Mouse (Mus musculus): ENCODE measurements at regions not wholly inside any gene's neighbourhood (a gene's known extent, or its start where the extent isn't known, plus 50 kb on each side); places are given as distances from the start of the nearest gene placed in this dataset.
A peak's percentile ranks its signal among the peaks of the same experiment; 100 is the strongest.

- no peaks in the 10 kb centered on the region for H3K36me3 ChIP-seq (ENCODE audit: control insufficient read depth, insufficient read depth, low read length)
- H3K27ac ChIP-seq (ENCODE audit: low read depth, low read length) = no peak overlapping the region
- H3K4me2 ChIP-seq = no peak overlapping the region
- DNase-seq (ENCODE audit: low spot score, missing footprints) (no peak), ATAC-seq (ENCODE audit: low FRiP score) (no peak)
- no peak overlapping the region for H3K4me3 ChIP-seq (ENCODE audit: low read depth, low read length)
- H3K9ac ChIP-seq (ENCODE audit: low read length) = no peak overlapping the region
- H3K27me3 ChIP-seq (ENCODE audit: control insufficient read depth, insufficient read depth, low read length) = no peaks in the 10 kb centered on the region
- no peaks in the 10 kb centered on the region for H3K4me1 ChIP-seq (ENCODE audit: control insufficient read depth, insufficient read depth, low read length)
- 91% methylated on average over 6 of the region's 6 CpGs for WGBS
- no peaks in the 10 kb centered on the region for H3K9me3 ChIP-seq (ENCODE audit: control insufficient read depth, low read length)
Observed at GRCm38 (mm10) chr7:70712141-70712540, 345.6 kb upstream of the Nr2f2 start.

GRCm38 (mm10) chr7:70706281-70706680 lies 339.7 kb upstream of the Nr2f2 start:
- 87% methylated on average over 9 of the region's 9 CpGs for WGBS
- no peak overlapping the region for H3K4me2 ChIP-seq

GRCm38 (mm10) chr7:70703784-70704183 lies 337.2 kb upstream of the Nr2f2 start:
- ATAC-seq (ENCODE audit: low FRiP score) = no peak
- Histone ChIP-seq H3K27ac (ENCODE audit: low read depth, low read length) (no peak overlapping the region), H3K4me3 (ENCODE audit: low read depth, low read length) (no peak overlapping the region), H3K9ac (ENCODE audit: low read length) (no peak overlapping the region), H3K36me3 (ENCODE audit: control insufficient read depth, insufficient read depth, low read length) (no peaks in the 10 kb centered on the region), H3K4me2 (no peak overlapping the region), H3K9me3 (ENCODE audit: control insufficient read depth, low read length) (no peaks in the 10 kb centered on the region), H3K4me1 (ENCODE audit: control insufficient read depth, insufficient read depth, low read length) (no peaks in the 10 kb centered on the region), H3K27me3 (ENCODE audit: control insufficient read depth, insufficient read depth, low read length) (no peaks in the 10 kb centered on the region)
- no peak for DNase-seq (ENCODE audit: low spot score, missing footprints)
- WGBS = 97% methylated on average over 1 of the region's 1 CpGs

More at GRCm38 (mm10) chr7:70706281-70706680, 339.7 kb upstream of the Nr2f2 start:
- Histone ChIP-seq H3K36me3 (ENCODE audit: control insufficient read depth, insufficient read depth, low read length) (no peaks in the 10 kb centered on the region), H3K9ac (ENCODE audit: low read length) (no peak overlapping the region), H3K4me3 (ENCODE audit: low read depth, low read length) (no peak overlapping the region), H3K27me3 (ENCODE audit: control insufficient read depth, insufficient read depth, low read length) (no peaks in the 10 kb centered on the region), H3K27ac (ENCODE audit: low read depth, low read length) (no peak overlapping the region), H3K9me3 (ENCODE audit: control insufficient read depth, low read length) (no peaks in the 10 kb centered on the region), H3K4me1 (ENCODE audit: control insufficient read depth, insufficient read depth, low read length) (no peaks in the 10 kb centered on the region)
- no peak for ATAC-seq (ENCODE audit: low FRiP score)
- DNase-seq (ENCODE audit: low spot score, missing footprints) = no peak

DNA sequence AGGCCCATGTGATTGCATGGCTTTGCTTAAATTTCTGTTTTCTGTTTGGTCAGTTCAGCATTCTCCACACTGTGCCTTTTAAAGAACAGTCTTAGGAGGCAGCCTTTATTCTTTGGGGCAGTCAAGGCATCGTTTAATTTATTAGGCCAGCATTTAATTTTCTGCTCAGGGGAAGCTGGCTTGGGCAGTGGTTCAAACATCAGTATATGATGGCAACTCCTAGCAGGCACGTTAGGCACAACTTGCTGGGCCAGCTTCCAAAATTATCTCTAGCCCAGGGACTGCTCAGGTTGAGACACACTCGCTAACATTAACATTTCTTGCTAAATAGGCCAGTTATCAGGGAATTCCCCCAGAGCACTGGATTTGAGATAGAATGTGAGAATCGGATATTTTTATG lies 333.9 kb upstream of the Nr2f2 start:
- H3K27ac ChIP-seq (ENCODE audit: low read depth, low read length) = no peak overlapping the region
- ATAC-seq (ENCODE audit: low FRiP score) (no peak), DNase-seq (ENCODE audit: low spot score, missing footprints) (peak; percentile 64)
- 92% methylated on average over 4 of the region's 4 CpGs for WGBS
- no peak overlapping the region for H3K4me2 ChIP-seq
- no peaks in the 10 kb centered on the region for H3K27me3 ChIP-seq (ENCODE audit: control insufficient read depth, insufficient read depth, low read length)
- no peaks in the 10 kb centered on the region for H3K36me3 ChIP-seq (ENCODE audit: control insufficient read depth, insufficient read depth, low read length)
- no peak overlapping the region for H3K4me3 ChIP-seq (ENCODE audit: low read depth, low read length)
- no peaks in the 10 kb centered on the region for H3K9me3 ChIP-seq (ENCODE audit: control insufficient read depth, low read length)
- H3K4me1 ChIP-seq (ENCODE audit: control insufficient read depth, insufficient read depth, low read length) = no peaks in the 10 kb centered on the region
- H3K9ac ChIP-seq (ENCODE audit: low read length) = no peak overlapping the region

DNA sequence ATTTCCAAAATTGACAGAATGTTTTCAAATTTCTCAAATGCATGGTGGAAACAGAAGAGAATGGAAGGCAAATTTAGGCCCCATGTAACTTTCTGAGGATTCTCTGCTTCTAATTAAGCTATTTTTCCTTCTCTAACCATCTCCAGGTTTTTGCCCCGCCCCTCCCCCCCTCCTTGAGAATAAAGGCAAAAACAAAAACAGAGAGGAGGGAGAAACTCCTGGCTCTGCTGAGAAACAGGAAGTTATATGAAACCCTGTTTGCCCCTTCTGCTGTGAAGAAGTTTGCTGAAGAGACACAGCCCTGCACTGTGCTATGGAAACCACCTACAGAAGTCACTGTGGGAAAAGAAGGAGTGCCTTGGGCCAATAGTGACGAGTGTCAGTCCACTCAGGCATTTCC lies 332.9 kb upstream of the Nr2f2 start:
- Histone ChIP-seq H3K27ac (ENCODE audit: low read depth, low read length) (no peak overlapping the region), H3K36me3 (ENCODE audit: control insufficient read depth, insufficient read depth, low read length) (no peaks in the 10 kb centered on the region), H3K4me3 (ENCODE audit: low read depth, low read length) (no peak overlapping the region), H3K27me3 (ENCODE audit: control insufficient read depth, insufficient read depth, low read length) (no peaks in the 10 kb centered on the region), H3K9ac (ENCODE audit: low read length) (no peak overlapping the region), H3K4me2 (no peak overlapping the region), H3K9me3 (ENCODE audit: control insufficient read depth, low read length) (no peaks in the 10 kb centered on the region), H3K4me1 (ENCODE audit: control insufficient read depth, insufficient read depth, low read length) (no peaks in the 10 kb centered on the region)
- DNase-seq (ENCODE audit: low spot score, missing footprints) = peak; percentile 71
- no peak for ATAC-seq (ENCODE audit: low FRiP score)
- WGBS = 61% methylated on average over 2 of the region's 2 CpGs

DNA sequence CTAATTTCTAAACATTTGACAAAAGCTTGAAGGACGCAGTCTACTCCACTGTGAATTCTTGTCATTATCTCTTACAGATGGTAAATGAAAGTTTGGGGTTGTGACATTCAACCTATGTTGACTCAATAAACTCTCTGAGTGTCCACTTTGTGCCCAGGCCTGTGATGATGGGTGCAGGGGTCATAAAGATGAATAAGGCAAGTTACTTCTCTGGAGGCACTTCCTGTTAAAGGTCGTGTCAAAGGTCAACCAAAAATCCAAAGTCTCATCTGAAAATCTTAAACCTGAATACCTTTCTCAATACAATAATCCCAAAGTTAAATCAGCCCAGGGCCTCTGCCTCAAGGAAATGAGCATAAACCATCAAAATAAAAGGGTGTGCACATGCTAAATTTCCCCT lies 332.5 kb upstream of the Nr2f2 start:
- Histone ChIP-seq H3K4me2 (no peak overlapping the region), H3K27ac (ENCODE audit: low read depth, low read length) (no peak overlapping the region), H3K4me3 (ENCODE audit: low read depth, low read length) (no peak overlapping the region), H3K9me3 (ENCODE audit: control insufficient read depth, low read length) (no peaks in the 10 kb centered on the region), H3K4me1 (ENCODE audit: control insufficient read depth, insufficient read depth, low read length) (no peaks in the 10 kb centered on the region), H3K27me3 (ENCODE audit: control insufficient read depth, insufficient read depth, low read length) (no peaks in the 10 kb centered on the region), H3K36me3 (ENCODE audit: control insufficient read depth, insufficient read depth, low read length) (no peaks in the 10 kb centered on the region), H3K9ac (ENCODE audit: low read length) (no peak overlapping the region)
- WGBS = 65% methylated on average over 2 of the region's 2 CpGs
- DNase-seq (ENCODE audit: low spot score, missing footprints) = peak; percentile 76
- no peak for ATAC-seq (ENCODE audit: low FRiP score)

DNA sequence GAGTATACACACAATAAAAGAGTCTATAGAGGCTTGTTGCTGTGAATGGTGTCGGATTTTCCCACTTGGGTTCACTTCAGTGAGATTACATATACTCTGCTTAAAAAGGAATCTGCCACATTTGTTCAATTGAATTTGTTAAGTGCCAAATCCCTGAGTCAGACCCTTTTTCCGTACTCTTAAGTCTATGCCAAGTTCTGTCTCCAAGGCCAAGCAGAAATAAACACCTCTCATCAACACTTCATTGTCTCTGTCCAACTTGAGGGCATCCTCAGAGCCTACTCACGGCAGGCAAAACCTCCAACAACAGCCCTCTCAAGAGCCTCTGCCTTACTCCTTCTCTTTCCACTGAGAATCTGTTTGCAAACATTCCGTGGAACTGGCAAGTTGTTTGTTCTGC lies 325.6 kb upstream of the Nr2f2 start:
- H3K4me2 ChIP-seq = no peak overlapping the region
- no peak overlapping the region for H3K4me3 ChIP-seq (ENCODE audit: low read depth, low read length)
- no peak overlapping the region for H3K27ac ChIP-seq (ENCODE audit: low read depth, low read length)
- no peaks in the 10 kb centered on the region for H3K27me3 ChIP-seq (ENCODE audit: control insufficient read depth, insufficient read depth, low read length)
- H3K4me1 ChIP-seq (ENCODE audit: control insufficient read depth, insufficient read depth, low read length) = no peaks in the 10 kb centered on the region
- no peak overlapping the region for H3K9ac ChIP-seq (ENCODE audit: low read length)
- WGBS = 79% methylated on average over 4 of the region's 4 CpGs
- no peaks in the 10 kb centered on the region for H3K36me3 ChIP-seq (ENCODE audit: control insufficient read depth, insufficient read depth, low read length)
- DNase-seq (ENCODE audit: low spot score, missing footprints) (no peak), ATAC-seq (ENCODE audit: low FRiP score) (no peak)
- H3K9me3 ChIP-seq (ENCODE audit: control insufficient read depth, low read length) = no peaks in the 10 kb centered on the region

DNA sequence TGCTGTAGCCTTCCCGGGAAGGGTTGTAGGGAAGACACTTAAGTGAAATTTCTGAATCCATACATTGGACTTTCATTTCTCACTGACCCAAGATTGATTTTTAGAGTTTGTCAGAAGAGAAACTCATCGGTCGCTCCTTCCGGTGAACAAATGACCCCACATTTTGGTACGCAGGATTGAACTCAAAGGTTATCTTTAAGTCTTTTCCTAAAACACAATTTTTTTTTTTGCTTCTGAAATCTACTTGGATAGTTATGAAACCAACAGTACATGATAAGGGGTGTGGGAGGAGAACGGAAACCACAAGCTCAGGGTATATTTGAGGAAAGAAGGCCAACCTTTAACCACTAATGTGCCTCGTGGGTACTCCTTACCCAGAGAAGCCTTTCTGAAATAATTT lies 324.3 kb upstream of the Nr2f2 start:
- WGBS = 96% methylated on average over 7 of the region's 7 CpGs
- DNase-seq (ENCODE audit: low spot score, missing footprints) = no peak

DNA sequence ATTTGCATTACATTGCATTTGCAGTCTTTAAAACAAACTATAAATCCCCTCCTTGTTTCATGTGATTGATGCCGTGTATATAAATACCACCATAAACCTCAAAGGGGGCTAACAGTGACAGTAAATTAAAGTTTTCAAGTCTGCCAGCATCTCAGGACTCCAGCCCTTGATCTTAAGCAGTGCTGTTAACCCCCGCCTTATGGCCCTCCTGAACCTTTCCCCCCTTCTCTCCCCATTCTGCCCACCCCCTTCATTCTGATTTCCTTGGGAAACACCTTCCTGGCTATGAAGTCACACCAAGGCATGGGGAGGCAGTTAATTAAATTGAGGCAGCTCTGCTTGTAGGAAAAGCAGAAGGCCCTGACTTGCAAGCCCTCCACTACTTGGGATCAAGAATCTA lies 302.5 kb upstream of the Nr2f2 start:
- 81% methylated on average over 2 of the region's 2 CpGs for WGBS
- Histone ChIP-seq H3K27me3 (ENCODE audit: control insufficient read depth, insufficient read depth, low read length) (no peaks in the 10 kb centered on the region), H3K27ac (ENCODE audit: low read depth, low read length) (no peak overlapping the region), H3K4me3 (ENCODE audit: low read depth, low read length) (no peak overlapping the region), H3K4me2 (no peak overlapping the region), H3K9me3 (ENCODE audit: control insufficient read depth, low read length) (no peaks in the 10 kb centered on the region), H3K4me1 (ENCODE audit: control insufficient read depth, insufficient read depth, low read length) (no peaks in the 10 kb centered on the region), H3K36me3 (ENCODE audit: control insufficient read depth, insufficient read depth, low read length) (no peaks in the 10 kb centered on the region), H3K9ac (ENCODE audit: low read length) (no peak overlapping the region)
- ATAC-seq (ENCODE audit: low FRiP score) (no peak), DNase-seq (ENCODE audit: low spot score, missing footprints) (no peak)

More for the DNA sequence above, 324.3 kb upstream of the Nr2f2 start:
- Histone ChIP-seq H3K36me3 (ENCODE audit: control insufficient read depth, insufficient read depth, low read length) (no peaks in the 10 kb centered on the region), H3K4me3 (ENCODE audit: low read depth, low read length) (no peak overlapping the region), H3K4me2 (no peak overlapping the region), H3K4me1 (ENCODE audit: control insufficient read depth, insufficient read depth, low read length) (no peaks in the 10 kb centered on the region), H3K27me3 (ENCODE audit: control insufficient read depth, insufficient read depth, low read length) (no peaks in the 10 kb centered on the region), H3K27ac (ENCODE audit: low read depth, low read length) (no peak overlapping the region), H3K9me3 (ENCODE audit: control insufficient read depth, low read length) (no peaks in the 10 kb centered on the region), H3K9ac (ENCODE audit: low read length) (no peak overlapping the region)
- no peak for ATAC-seq (ENCODE audit: low FRiP score)

DNA sequence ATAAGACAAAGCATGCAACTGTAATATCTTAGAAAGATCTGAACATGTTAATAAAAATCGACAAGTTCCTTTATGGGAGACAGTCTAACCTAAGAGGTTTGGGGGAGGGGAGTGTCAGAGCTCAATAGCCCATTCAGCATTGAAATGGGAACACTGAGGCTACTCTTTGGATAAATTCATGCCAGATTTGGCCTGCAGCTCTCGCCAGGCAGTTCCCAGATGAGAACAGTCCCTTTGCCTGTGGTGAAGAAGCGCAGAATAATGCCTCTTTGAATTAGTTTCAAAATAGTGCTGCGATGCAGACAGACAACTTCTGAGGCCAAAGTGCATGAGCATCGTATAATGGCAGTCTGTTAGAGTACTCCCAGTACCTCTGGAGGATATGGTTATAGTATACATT lies 293.6 kb upstream of the Nr2f2 start:
- Histone ChIP-seq H3K4me2 (no peak overlapping the region), H3K4me1 (ENCODE audit: control insufficient read depth, insufficient read depth, low read length) (no peaks in the 10 kb centered on the region), H3K27ac (ENCODE audit: low read depth, low read length) (no peak overlapping the region), H3K27me3 (ENCODE audit: control insufficient read depth, insufficient read depth, low read length) (no peaks in the 10 kb centered on the region), H3K9ac (ENCODE audit: low read length) (no peak overlapping the region), H3K36me3 (ENCODE audit: control insufficient read depth, insufficient read depth, low read length) (no peaks in the 10 kb centered on the region), H3K4me3 (ENCODE audit: low read depth, low read length) (no peak overlapping the region), H3K9me3 (ENCODE audit: control insufficient read depth, low read length) (no peaks in the 10 kb centered on the region)
- no peak for ATAC-seq (ENCODE audit: low FRiP score)
- DNase-seq (ENCODE audit: low spot score, missing footprints) = no peak
- WGBS = 74% methylated on average over 5 of the region's 5 CpGs

Data from midbrain, embryonic 11.5 days (tissue).